ENCODE assay signal across 8 mouse cellular contexts in genomic region chr2:132576522-132577135, GRCm38 (mm10). TPM values are rescaled to one million over a fixed set of nuclear protein-coding genes. Genes with fewer than 3 reads are reported as not detected.
DNase-seq lines count a peak whose midpoint lies in the region; ATAC-seq and TF ChIP-seq lines count a peak whose summit lies in the region.

No protein-coding gene starts in this region.

- no peak for TF ChIP-seq CTCF in E14TG2a.4 (conservative IDR thresholded peaks at IDR 0.05; ENCODE audit: low read length)
- no peak for TF ChIP-seq CTCF in heart, postnatal 0 days (IDR thresholded peaks at IDR 0.05; ENCODE audit: low read depth)

- peak overlapping the region; percentile 77 for H3K4me2 ChIP-seq in heart, postnatal 0 days (ENCODE audit: low read depth, low read length)
- peak overlapping the region; percentile 59 for H3K4me2 ChIP-seq in liver, embryonic 16.5 days (ENCODE audit: low read depth, low read length)

- peak overlapping the region; percentile 91 for H3K4me3 ChIP-seq in E14TG2a.4 (replicated peaks; ENCODE audit: low read length)
- peak overlapping the region; percentile 67 for H3K4me3 ChIP-seq in heart, postnatal 0 days (ENCODE audit: low read depth, low read length)
- H3K4me3 ChIP-seq in liver, embryonic 16.5 days (ENCODE audit: low read depth, low read length), result peak overlapping the region; percentile 74

- H3K27ac ChIP-seq in heart, postnatal 0 days (ENCODE audit: low read depth), result peak overlapping the region; percentile 97
- H3K27ac ChIP-seq in liver, embryonic 16.5 days (ENCODE audit: low read length), result peak overlapping the region; percentile 91

- no peak for ATAC-seq in heart, postnatal 0 days (ENCODE audit: insufficient read depth, low read depth)
- ATAC-seq in liver, embryonic 16.5 days (ENCODE audit: low read depth), result no peak

- 34% methylated on average over 3 of the region's 3 CpGs for WGBS in heart, postnatal 0 days
- 25% methylated on average over 3 of the region's 3 CpGs for WGBS in liver, embryonic 16.5 days (ENCODE audit: insufficient replicate concordance)

- TF ChIP-seq EP300 in heart, postnatal 0 days (IDR thresholded peaks at IDR 0.05; ENCODE audit: low read depth), result no peak

- H3K36me3 ChIP-seq in E14TG2a.4 (ENCODE audit: insufficient read depth, low read length), result peaks cover 3% of the 10 kb centered on the region; the same call in 1 of the 2 replicates
- peaks cover 2% of the 10 kb centered on the region; the same call in 1 of the 2 replicates for H3K36me3 ChIP-seq in heart, postnatal 0 days (replicated peaks; ENCODE audit: control insufficient read depth, insufficient read depth, low read length)
- peaks cover 3% of the 10 kb centered on the region for H3K36me3 ChIP-seq in liver, embryonic 16.5 days (ENCODE audit: control insufficient read depth, insufficient read depth)

- peak; percentile 29 for DNase-seq in heart, adult 11 months
- DNase-seq in heart, adult 18-20 months, result no peak
- DNase-seq in heart, postnatal 0 days (ENCODE audit: low spot score), result no peak
- DNase-seq in left cerebral cortex, adult 11 months (ENCODE audit: low spot score), result no peak
- no peak for DNase-seq in frontal cortex, adult 2 months (ENCODE audit: extremely low spot score in 1 of 2, low spot score in 1 of 2)
- DNase-seq in kidney, postnatal 14 days, result no peak

- peak overlapping the region; percentile 93 for H3K9ac ChIP-seq in heart, postnatal 0 days (replicated peaks; ENCODE audit: low read depth, low read length)
- peak overlapping the region; percentile 97 for H3K9ac ChIP-seq in liver, embryonic 16.5 days (ENCODE audit: low read depth, low read length)

- H3K9me3 ChIP-seq in E14TG2a.4 (ENCODE audit: low read length), result no peaks in the 10 kb centered on the region
- no peaks in the 10 kb centered on the region for H3K9me3 ChIP-seq in heart, postnatal 0 days (replicated peaks; ENCODE audit: control insufficient read depth, low read length)
- no peaks in the 10 kb centered on the region for H3K9me3 ChIP-seq in liver, embryonic 16.5 days (replicated peaks; ENCODE audit: control insufficient read depth, low read length)

- peaks cover 6% of the 10 kb centered on the region; the same call in 1 of the 2 replicates for H3K4me1 ChIP-seq in E14TG2a.4 (replicated peaks; ENCODE audit: low read depth, low read length)
- peaks cover 23% of the 10 kb centered on the region for H3K4me1 ChIP-seq in heart, postnatal 0 days (ENCODE audit: control insufficient read depth, insufficient read depth)
- H3K4me1 ChIP-seq in liver, embryonic 16.5 days (ENCODE audit: control insufficient read depth, low read depth, low read length), result peaks cover 20% of the 10 kb centered on the region

- no peaks in the 10 kb centered on the region for H3K27me3 ChIP-seq in E14TG2a.4 (ENCODE audit: insufficient read depth, low read length)
- no peaks in the 10 kb centered on the region for H3K27me3 ChIP-seq in heart, postnatal 0 days (ENCODE audit: control insufficient read depth, insufficient read depth, low read length)
- no peaks in the 10 kb centered on the region for H3K27me3 ChIP-seq in liver, embryonic 16.5 days (ENCODE audit: control insufficient read depth, insufficient read depth, low read depth, low read length)

RNA-seq across cellular contexts. Expression of gene Gpcpd1, which starts 10.9 kb away (rescaled TPM):
- total RNA-seq in heart, adult 18-20 months (2021), result 100 to 1,000 TPM; 151 to 198 TPM
- total RNA-seq in heart, postnatal 0 days (2014; rRNA removed; ENCODE audit: low replicate concordance), result 26.4 and 37.5 TPM in 2 replicates
- polyA plus RNA-seq in heart, postnatal 0 days (2015; fragmentation: Nextera tagmentation; extraction: Ambion mirVana), result 60.5 and 67.9 TPM in 2 replicates
- polyA plus RNA-seq in liver, embryonic 16.5 days (2015; fragmentation: Nextera tagmentation; extraction: Ambion mirVana), result 69.8 and 70.6 TPM in 2 replicates
- 89.0 and 90.7 TPM in 2 replicates for polyA plus RNA-seq in frontal cortex, adult 2 months (2012; rRNA removed)
